Mouse (Mus musculus) heart, postnatal 10 days (tissue): ENCODE results near the gene Hes7. TPM values are rescaled to one million over a fixed set of nuclear protein-coding genes. Genes with fewer than 3 reads are reported as not detected.

Experiments used
- DNase-seq, 2 experiments: peaks; one replicate each; pipeline ENCODE4 v3.0.0; 2021
- intact Hi-C: fragments of 180-260 bp; cut with DNase I; formaldehyde crosslinking; loops from one replicate; pipeline ENCODE4 v1.15.1; 2025
- total RNA-seq, 2 experiments: library from RNA; stranded (reverse); gene quantifications; 2 replicates each; pipeline ENCODE4 v1.2.3; 2021

Hes7 gene
- total RNA-seq, 2 experiments from 2014 or later = 0.17 to 0.34 TPM

- no peak for DNase-seq
- intact Hi-C loops = no loop called here
These were observed 8.3 kb upstream of the Hes7 start for GRCm38 (mm10) chr11:69111865-69112264.

- no peak for DNase-seq
- intact Hi-C loops = loop anchor here (2.0 kb wide), 1 partner anchor 13 kb away; no protein-coding TSS in a partner anchor
These were observed 6.2 kb upstream of the Hes7 start for GRCm38 (mm10) chr11:69114018-69114417.

GRCm38 (mm10) chr11:69114621-69115020 is 5.6 kb upstream of the Hes7 start:
- intact Hi-C loops = loop anchor here (2.0 kb wide), 1 partner anchor 14 kb away; no protein-coding TSS in a partner anchor
- no peak for DNase-seq

- intact Hi-C loops = no loop called here
These were observed 3.4 kb upstream of the Hes7 start for GRCm38 (mm10) chr11:69116843-69117242.

GRCm38 (mm10) chr11:69117737-69118695 is 2.2 kb upstream of the Hes7 start:
- peak; percentile 76 to 79 for DNase-seq
- intact Hi-C loops = no loop called here

More at GRCm38 (mm10) chr11:69116843-69117242, 3.4 kb upstream of the Hes7 start:
- no peak for DNase-seq

GRCm38 (mm10) chr11:69118765-69119164 is 1.4 kb upstream of the Hes7 start:
- intact Hi-C loops = no loop called here
- DNase-seq = peak; percentile 92 to 95

- DNase-seq = no peak
- intact Hi-C loops = no loop called here
These were observed 603 bp upstream of the Hes7 start for GRCm38 (mm10) chr11:69119446-69120155.

- intact Hi-C loops = no loop called here
- peak; percentile 57 to 58 for DNase-seq
These were observed 967 bp downstream of the Hes7 start for GRCm38 (mm10) chr11:69121001-69121740.

GRCm38 (mm10) chr11:69121741-69122335 is 1.6 kb downstream of the Hes7 start:
- DNase-seq = no peak
- intact Hi-C loops = loop anchor here (1.0 to 2.0 kb wide), 2 partner anchors 33 to 55 kb away; partner anchors contain the start of gene Vamp2

- intact Hi-C loops = loop anchor here (1.0 to 2.0 kb wide), 2 partner anchors 34 to 55 kb away; partner anchors contain the start of gene Vamp2
These were observed 2.2 kb downstream of the Hes7 start, which contains the start of gene 9130213A22Rik for GRCm38 (mm10) chr11:69122336-69122951. Gene 9130213A22Rik (minus strand): TSS chr11:69122589.

GRCm38 (mm10) chr11:69123056-69123692 is 3.0 kb downstream of the Hes7 start:
- DNase-seq = peak; percentile 93 to 95
- intact Hi-C loops = loop anchor here (2.0 kb wide), 1 partner anchor 34 kb away; the partner anchor contains the start of gene Vamp2

More at GRCm38 (mm10) chr11:69122336-69122951, 2.2 kb downstream of the Hes7 start, which contains the start of gene 9130213A22Rik:
- DNase-seq = peak; percentile 93 to 94

- intact Hi-C loops = loop anchor here (1.0 to 2.0 kb wide), 3 partner anchors 35 to 84 kb away; partner anchors contain the start of gene Vamp2
- peak; percentile 92 to 94 for DNase-seq
These were observed 3.7 kb downstream of the Hes7 start for GRCm38 (mm10) chr11:69123693-69124497.

- DNase-seq = peak; percentile 77 to 81
- intact Hi-C loops = loop anchor here (1.0 kb wide), 2 partner anchors 61 to 84 kb away; no protein-coding TSS in a partner anchor
These were observed 4.3 kb downstream of the Hes7 start for GRCm38 (mm10) chr11:69124498-69124847.

- intact Hi-C loops = loop anchor here (1.0 to 5.0 kb wide), 2 partner anchors 25 to 247 kb away; no protein-coding TSS in a partner anchor
These were observed 5.0 kb downstream of the Hes7 start for GRCm38 (mm10) chr11:69125041-69125851.

GRCm38 (mm10) chr11:69125852-69125918 is 5.5 kb downstream of the Hes7 start, which contains the start of gene Aloxe3:
Gene Aloxe3 (plus strand): TSS chr11:69125896.
- intact Hi-C loops = loop anchor here (1.0 to 5.0 kb wide), 2 partner anchors 25 to 247 kb away; no protein-coding TSS in a partner anchor

More at GRCm38 (mm10) chr11:69125041-69125851, 5.0 kb downstream of the Hes7 start:
- DNase-seq = peak; percentile 87 to 88

GRCm38 (mm10) chr11:69125919-69126705 is 5.9 kb downstream of the Hes7 start:
- intact Hi-C loops = loop anchor here (1.0 to 5.0 kb wide), 2 partner anchors 24 to 246 kb away; no protein-coding TSS in a partner anchor
- no peak for DNase-seq

More at GRCm38 (mm10) chr11:69125852-69125918, 5.5 kb downstream of the Hes7 start, which contains the start of gene Aloxe3:
- DNase-seq = no peak
